Mouse (Mus musculus) embryonic facial prominence, embryonic 11.5 days (tissue): Measurements from ENCODE around the gene C5ar2. TPM values are rescaled to one million over a fixed set of nuclear protein-coding genes. Genes with fewer than 3 reads are reported as not detected.

Source experiments
- ATAC-seq: fragments of 200-750 bp; cut with Nextera tagmentation; replicated peaks from 2 replicates; pipeline ENCODE4 v1.8.0; 2017; ENCODE audit warnings: low read depth; ENCODE audit not compliant: insufficient number of reproducible peaks, low FRiP score, low TSS enrichment
- DNase-seq: peaks from one replicate; pipeline ENCODE4 v3.0.0-alpha.2; 2015; ENCODE audit warnings: low spot score
- H3K27ac ChIP-seq: fragments of 300-500 bp; sonication (generic); replicated peaks from 2 replicates; pipeline ENCODE4 v1.5.1; 2014; ENCODE audit warnings: mild to moderate bottlenecking, low read depth, low read length, control low read depth
- H3K27me3 ChIP-seq: fragments of 300-500 bp; sonication (generic); 2 replicates; pipeline ENCODE4 v1.6.1; 2014; ENCODE audit warnings: mild to moderate bottlenecking, low read length, moderate library complexity, mixed read lengths; ENCODE audit not compliant: control insufficient read depth, insufficient read depth
- H3K36me3 ChIP-seq: fragments of 300-500 bp; sonication (generic); replicated peaks from 2 replicates; pipeline ENCODE4 v1.6.1; 2014; ENCODE audit warnings: low read depth, mild to moderate bottlenecking, low read length, moderate library complexity, mixed read lengths; ENCODE audit not compliant: control insufficient read depth, insufficient read depth
- H3K4me1 ChIP-seq: fragments of 300-500 bp; sonication (generic); 2 replicates; pipeline ENCODE4 v1.6.1; 2014; ENCODE audit warnings: low read length, mixed read lengths; ENCODE audit not compliant: control insufficient read depth, insufficient read depth
- H3K4me2 ChIP-seq: fragments of 300-500 bp; sonication (generic); 2 replicates; pipeline ENCODE4 v1.6.1; 2014; ENCODE audit warnings: low read depth, mild to moderate bottlenecking, control low read depth, low read length, moderate library complexity
- H3K4me3 ChIP-seq: fragments of 300-500 bp; sonication (generic); 2 replicates; pipeline ENCODE4 v1.5.1; 2014; ENCODE audit warnings: low read depth, low read length, control low read depth
- H3K9ac ChIP-seq: fragments of 300-500 bp; sonication (generic); replicated peaks from 2 replicates; pipeline ENCODE4 v1.6.1; 2014; ENCODE audit warnings: mild to moderate bottlenecking, control low read depth, low read length
- H3K9me3 ChIP-seq: fragments of 300-500 bp; sonication (generic); replicated peaks from 2 replicates; pipeline ENCODE4 v1.6.1; 2016; ENCODE audit warnings: mild to moderate bottlenecking, low read length, inconsistent platforms, mixed read lengths; ENCODE audit not compliant: control insufficient read depth
- WGBS: fragments of 180-500 bp; shearing (Covaris S2); extraction: QIAGEN DNeasy Blood & Tissue Kit; methylation state at CpG from one replicate; pipeline ENCODE4 v1.1.7; 2014; 5-methylcytosine and 5-hydroxymethylcytosine counted together
- polyA plus RNA-seq: library from polyadenylated mRNA; unstranded; fragments of >200 nt; fragmentation: Nextera tagmentation; extraction: Ambion mirVana; gene quantifications from 2 replicates; pipeline ENCODE4 v1.2.1, GENCODE M21; 2014

Gene C5ar2
- polyA plus RNA-seq, 1 experiment from 2014 or later: not detected

GRCm38 (mm10) chr7:16254195-16254594 lies 10.2 kb upstream of the C5ar2 start:
- no peak for DNase-seq
- no peaks in the 10 kb centered on the region for H3K4me1 ChIP-seq
- H3K27ac ChIP-seq: no peak overlapping the region
- no peak overlapping the region for H3K4me2 ChIP-seq
- H3K27me3 ChIP-seq: no peaks in the 10 kb centered on the region
- ATAC-seq: no peak
- 0 out of 2 replicates have a peak overlapping the region, but pooled peaks have one; percentile 4 for H3K9ac ChIP-seq
- H3K9me3 ChIP-seq: no peaks in the 10 kb centered on the region
- H3K4me3 ChIP-seq: no peak overlapping the region
- 69% methylated on average over 4 of the region's 4 CpGs for WGBS
- H3K36me3 ChIP-seq: no peaks in the 10 kb centered on the region

- Histone ChIP-seq H3K9me3 (no peaks in the 10 kb centered on the region), H3K27ac (no peak overlapping the region), H3K4me2 (no peak overlapping the region), H3K9ac (no peak overlapping the region), H3K4me1 (no peaks in the 10 kb centered on the region), H3K36me3 (no peaks in the 10 kb centered on the region), H3K4me3 (no peak overlapping the region), H3K27me3 (no peaks in the 10 kb centered on the region)
- no peak for DNase-seq
- 89% methylated on average over 5 of the region's 5 CpGs for WGBS
- no peak for ATAC-seq
Measured at GRCm38 (mm10) chr7:16250687-16251086, 6.7 kb upstream of the C5ar2 start.

DNA sequence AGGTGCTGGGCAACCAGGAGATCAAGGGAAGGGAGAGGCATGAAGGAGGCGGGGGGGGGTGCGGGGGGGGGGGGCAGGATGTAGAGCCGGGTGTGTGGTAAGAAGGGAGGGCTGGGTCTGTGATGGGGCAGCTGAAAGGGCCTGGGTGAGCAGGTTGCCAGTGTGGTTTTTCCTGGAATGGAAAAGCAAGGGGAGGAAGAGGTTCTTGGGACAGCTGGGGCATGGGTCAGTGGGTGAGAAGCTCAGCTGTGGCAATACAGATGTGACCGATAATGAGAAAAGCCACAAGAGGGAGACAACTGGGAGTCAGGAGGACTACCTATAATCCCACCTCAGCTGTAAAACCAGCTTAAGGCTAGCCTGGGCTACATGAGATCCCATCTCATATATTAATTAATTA lies 2.0 kb upstream of the C5ar2 start:
- ATAC-seq (no peak), DNase-seq (no peak)
- Histone ChIP-seq H3K36me3 (no peaks in the 10 kb centered on the region), H3K27me3 (no peaks in the 10 kb centered on the region), H3K9ac (no peak overlapping the region), H3K9me3 (no peaks in the 10 kb centered on the region), H3K4me3 (no peak overlapping the region), H3K27ac (no peak overlapping the region), H3K4me1 (no peaks in the 10 kb centered on the region), H3K4me2 (no peak overlapping the region)
- 64% methylated on average over 1 of the region's 4 CpGs for WGBS

DNA sequence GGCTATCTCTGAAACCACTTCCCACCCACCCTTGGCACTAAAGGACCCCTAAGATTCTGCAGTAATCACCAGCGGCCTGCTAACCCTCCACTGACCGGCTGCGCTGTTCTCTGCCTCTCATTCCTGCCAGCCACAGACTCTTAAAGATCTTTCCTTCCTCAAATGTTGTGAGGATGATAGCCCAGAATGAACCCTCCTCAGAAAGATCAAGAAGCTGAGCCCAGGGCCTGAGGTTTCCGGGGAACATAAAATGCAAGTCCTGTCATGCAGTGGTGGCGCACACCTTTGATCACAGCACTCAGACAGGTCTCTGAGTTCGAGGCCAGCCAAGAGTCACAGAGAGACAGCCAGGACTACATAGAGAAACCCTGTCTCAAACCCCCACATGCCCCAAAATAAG lies 1.8 kb downstream of the C5ar2 start:
- no peak for ATAC-seq
- H3K9me3 ChIP-seq: no peaks in the 10 kb centered on the region
- DNase-seq: no peak
- H3K27ac ChIP-seq: no peak overlapping the region
- H3K9ac ChIP-seq: no peak overlapping the region
- H3K4me1 ChIP-seq: no peaks in the 10 kb centered on the region
- no peak overlapping the region for H3K4me3 ChIP-seq
- no peaks in the 10 kb centered on the region for H3K36me3 ChIP-seq
- H3K4me2 ChIP-seq: no peak overlapping the region
- H3K27me3 ChIP-seq: no peaks in the 10 kb centered on the region
- 71% methylated on average over 6 of the region's 6 CpGs for WGBS

DNA sequence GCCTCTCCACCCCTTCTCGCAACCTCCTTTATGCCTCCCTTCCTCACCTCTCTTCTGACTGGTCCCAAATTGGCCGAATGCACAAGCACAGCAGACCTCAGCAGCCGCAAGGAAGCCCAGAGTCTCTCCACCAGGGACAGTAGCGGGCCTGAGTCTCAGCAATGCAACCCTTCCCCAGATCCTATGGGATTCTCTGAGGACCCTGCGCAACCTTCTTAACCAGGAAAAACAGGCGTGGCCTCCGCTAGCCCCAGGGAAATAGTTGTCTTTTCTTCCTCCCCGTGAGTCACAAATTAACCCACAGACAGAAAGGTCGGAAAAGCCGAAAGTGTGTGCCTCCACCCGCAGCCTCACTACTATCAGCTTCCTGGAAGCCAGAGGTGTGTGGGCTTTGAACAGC lies 2.2 kb downstream of the C5ar2 start:
- no peak for DNase-seq

DNA sequence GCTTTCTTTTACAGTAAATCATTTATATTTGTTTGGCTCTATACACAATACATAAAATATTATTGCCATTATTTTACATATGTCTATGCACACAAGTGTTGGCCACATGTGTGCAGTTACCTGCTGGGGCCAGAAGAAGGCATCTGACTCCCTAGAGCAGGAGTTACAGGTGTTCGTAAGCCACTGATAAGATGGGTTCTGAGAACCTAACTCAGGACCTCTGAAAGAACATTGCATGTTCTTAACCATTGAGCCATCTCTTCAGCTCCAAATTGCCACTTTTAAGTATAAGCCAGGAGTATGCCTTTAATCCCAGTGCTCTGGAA lies 3.0 kb downstream of the C5ar2 start:
- no peak overlapping the region for H3K4me3 ChIP-seq
- no peak overlapping the region for H3K27ac ChIP-seq
- no peaks in the 10 kb centered on the region for H3K36me3 ChIP-seq
- DNase-seq (no peak), ATAC-seq (no peak)
- H3K4me1 ChIP-seq: no peaks in the 10 kb centered on the region
- 100% methylated on average over 1 of the region's 1 CpGs for WGBS
- no peaks in the 10 kb centered on the region for H3K9me3 ChIP-seq
- H3K27me3 ChIP-seq: no peaks in the 10 kb centered on the region
- H3K9ac ChIP-seq: no peak overlapping the region
- no peak overlapping the region for H3K4me2 ChIP-seq

More for the DNA sequence above, 2.2 kb downstream of the C5ar2 start:
- H3K9me3 ChIP-seq: no peaks in the 10 kb centered on the region
- no peaks in the 10 kb centered on the region for H3K4me1 ChIP-seq
- no peak overlapping the region for H3K27ac ChIP-seq
- H3K9ac ChIP-seq: no peak overlapping the region
- ATAC-seq: no peak
- H3K36me3 ChIP-seq: no peaks in the 10 kb centered on the region
- no peak overlapping the region for H3K4me3 ChIP-seq
- no peak overlapping the region for H3K4me2 ChIP-seq
- 43% methylated on average over 11 of the region's 11 CpGs for WGBS
- no peaks in the 10 kb centered on the region for H3K27me3 ChIP-seq

DNA sequence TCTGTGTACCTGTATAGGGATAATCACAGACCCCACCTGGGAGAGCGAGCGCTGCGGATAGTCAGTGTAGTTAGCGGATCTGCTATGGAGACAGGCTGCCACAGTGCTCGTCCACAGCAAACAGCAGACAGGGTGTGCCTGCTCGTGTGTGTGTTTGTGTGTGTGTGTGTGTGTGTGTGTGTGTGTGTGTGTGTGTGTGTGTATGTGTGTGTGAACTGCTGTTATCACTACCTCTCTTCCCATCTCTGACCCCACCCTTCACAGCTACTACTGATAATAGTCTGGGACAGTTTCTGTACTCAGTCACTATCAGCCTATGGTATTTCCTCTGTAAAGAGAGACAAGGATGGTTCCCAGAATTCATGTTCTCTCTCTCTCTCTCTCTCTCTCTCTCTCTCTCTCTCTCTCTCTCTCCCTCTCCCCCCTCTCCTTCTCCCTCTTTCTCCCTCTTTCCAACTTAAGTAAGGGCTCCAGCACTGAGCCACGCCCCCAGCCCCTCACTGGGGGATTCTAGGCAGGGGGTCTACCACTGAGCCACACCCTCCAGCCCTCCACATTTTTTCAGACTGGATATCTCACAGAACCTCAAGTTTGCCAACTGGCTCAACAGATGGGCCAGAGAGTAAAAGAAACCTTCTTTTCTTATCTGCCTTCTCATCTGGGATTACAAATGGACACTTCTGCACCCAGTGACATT lies 3.5 kb downstream of the C5ar2 start:
- H3K4me3 ChIP-seq: no peak overlapping the region
- H3K9me3 ChIP-seq: no peaks in the 10 kb centered on the region
- H3K36me3 ChIP-seq: no peaks in the 10 kb centered on the region
- H3K4me2 ChIP-seq: no peak overlapping the region
- H3K27ac ChIP-seq: no peak overlapping the region
- no peaks in the 10 kb centered on the region for H3K27me3 ChIP-seq
- no peak for DNase-seq
- WGBS: 77% methylated on average over 7 of the region's 7 CpGs
- H3K9ac ChIP-seq: no peak overlapping the region
- H3K4me1 ChIP-seq: no peaks in the 10 kb centered on the region
- ATAC-seq: no peak

DNA sequence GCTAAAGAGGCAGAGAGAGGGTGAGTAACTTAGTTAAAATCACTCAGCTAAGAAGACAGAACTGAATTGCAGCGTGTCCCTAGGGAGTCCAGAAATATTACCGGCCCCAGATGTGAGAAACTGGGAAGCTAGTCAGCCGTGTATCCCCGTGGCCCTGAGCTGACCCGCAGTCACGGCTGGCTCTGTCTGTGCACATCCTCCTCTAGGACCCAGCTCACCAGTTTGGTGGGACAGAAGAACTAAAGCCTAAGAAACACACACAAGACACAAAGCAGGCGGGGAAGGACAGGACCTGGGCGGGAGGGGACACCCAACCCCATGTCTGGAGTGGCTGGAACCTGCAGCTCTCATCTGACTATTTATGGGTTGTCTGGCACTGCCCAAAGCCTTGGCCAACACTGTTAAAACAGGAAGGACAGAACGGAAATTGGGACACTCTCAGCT lies 4.4 kb downstream of the C5ar2 start:
- H3K27me3 ChIP-seq: no peaks in the 10 kb centered on the region
- no peak overlapping the region for H3K4me2 ChIP-seq
- WGBS: 52% methylated on average over 9 of the region's 9 CpGs
- no peak overlapping the region for H3K27ac ChIP-seq
- no peak for ATAC-seq
- H3K36me3 ChIP-seq: no peaks in the 10 kb centered on the region
- peak; percentile 12 for DNase-seq
- H3K9ac ChIP-seq: no peak overlapping the region
- H3K4me3 ChIP-seq: no peak overlapping the region
- H3K9me3 ChIP-seq: no peaks in the 10 kb centered on the region
- no peaks in the 10 kb centered on the region for H3K4me1 ChIP-seq
